Mouse (Mus musculus) mouse embryonic stem cell (cell line): ENCODE results near the gene Hcrtr1.

ENCODE experiments used
- in situ Hi-C, 2 experiments: fragments of 300-500 bp; cut with MboI; formaldehyde crosslinking; loops; 1 replicate in 1 of 2; 3 replicates in 1 of 2; pipeline ENCODE4 v1.14.3; 2019 to 2020; ENCODE audit warnings: low sequenced_read_pairs in 2 of 2, low pct_unique_long_range_greater_than_20kb in 1 of 2, mixed read lengths in 1 of 2; ENCODE audit not compliant: unreplicated experiment in 1 of 2

Hcrtr1 gene

GRCm38 (mm10) chr4:130095137-130095536, 44.0 kb downstream of the Hcrtr1 start:
- in situ Hi-C loops = no loop called here

- in situ Hi-C loops = no loop called here
These were observed 51.9 kb downstream of the Hcrtr1 start for GRCm38 (mm10) chr4:130087293-130087692.

- in situ Hi-C loops = no loop called here
These were observed 53.8 kb downstream of the Hcrtr1 start for GRCm38 (mm10) chr4:130085246-130085820.

- in situ Hi-C loops = no loop called here
These were observed 54.7 kb downstream of the Hcrtr1 start for GRCm38 (mm10) chr4:130084331-130084945.

GRCm38 (mm10) chr4:130082211-130082610, 56.9 kb downstream of the Hcrtr1 start:
- in situ Hi-C loops = no loop called here

GRCm38 (mm10) chr4:130081345-130082190, 57.6 kb downstream of the Hcrtr1 start:
- in situ Hi-C loops = no loop called here
